Mouse (Mus musculus): ENCODE data around the gene Tat. TPM values are rescaled to one million over a fixed set of nuclear protein-coding genes. Genes with fewer than 3 reads are reported as not detected.

Tat gene
- polyA plus RNA-seq, 1 experiment from 2014 or later = not detected

DNA sequence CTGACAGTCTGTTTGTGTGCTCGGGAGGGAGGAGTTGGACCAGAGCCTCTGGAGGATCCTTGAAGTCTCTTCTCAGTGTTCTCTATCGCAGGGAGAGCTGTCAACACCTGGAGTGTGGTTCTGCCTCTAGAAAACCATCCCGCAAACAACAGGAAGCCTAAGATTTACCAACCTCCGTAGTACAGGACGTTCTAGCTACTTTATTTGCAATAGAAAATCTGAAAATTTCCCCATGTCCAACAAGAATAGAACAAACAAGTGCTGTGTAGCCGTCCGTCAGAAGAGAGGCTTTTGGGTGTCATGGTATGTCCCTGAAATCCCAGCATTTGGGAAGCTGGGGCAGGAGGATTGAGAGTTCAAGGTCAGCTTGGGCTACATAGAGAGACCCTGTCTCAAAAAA is 2.5 kb upstream of the Tat start:
- no peak overlapping the region for H3K4me3 ChIP-seq
- no peak overlapping the region for H3K27ac ChIP-seq
- 90% methylated on average over 7 of the region's 7 CpGs for WGBS
- no peak for ATAC-seq (ENCODE audit: low FRiP score, low read depth)
- peaks cover 4% of the 10 kb centered on the region; the same call in 1 of the 2 replicates for H3K4me1 ChIP-seq
- H3K27me3 ChIP-seq (replicated peaks) = no peaks in the 10 kb centered on the region
- no peak overlapping the region for H3K9ac ChIP-seq
- H3K9me3 ChIP-seq = no peaks in the 10 kb centered on the region
- H3K4me2 ChIP-seq (replicated peaks) = no peak overlapping the region
- H3K36me3 ChIP-seq = no peaks in the 10 kb centered on the region

DNA sequence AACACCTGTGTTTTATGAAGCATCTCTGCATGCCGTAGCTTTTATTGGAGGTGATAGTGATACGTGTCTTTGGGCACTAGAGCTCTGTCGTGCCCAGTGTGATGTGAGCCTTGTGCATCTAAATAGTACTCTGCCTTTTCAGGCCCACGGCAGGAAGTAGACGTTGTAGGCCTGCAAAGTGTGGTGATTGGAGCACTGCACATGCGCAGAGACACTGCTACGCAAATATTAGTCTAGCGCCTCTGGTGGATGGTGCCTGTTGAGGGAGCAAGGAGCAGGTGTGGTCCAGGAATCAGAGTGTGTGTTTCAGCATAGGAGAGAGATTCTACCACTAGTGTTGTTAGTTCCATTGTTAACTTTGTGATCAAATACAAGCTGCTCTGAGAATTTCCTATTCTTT is 1.1 kb upstream of the Tat start:
- H3K9ac ChIP-seq = no peak overlapping the region
- no peaks in the 10 kb centered on the region for H3K36me3 ChIP-seq
- 0 out of 2 replicates have a peak, but pooled peaks cover 4% of the 10 kb centered on the region for H3K4me1 ChIP-seq
- no peaks in the 10 kb centered on the region for H3K27me3 ChIP-seq (replicated peaks)
- H3K9me3 ChIP-seq = no peaks in the 10 kb centered on the region
- ATAC-seq (ENCODE audit: low FRiP score, low read depth) = no peak
- 90% methylated on average over 8 of the region's 8 CpGs for WGBS
- no peak overlapping the region for H3K27ac ChIP-seq
- H3K4me3 ChIP-seq = no peak overlapping the region
- H3K4me2 ChIP-seq (replicated peaks) = no peak overlapping the region

DNA sequence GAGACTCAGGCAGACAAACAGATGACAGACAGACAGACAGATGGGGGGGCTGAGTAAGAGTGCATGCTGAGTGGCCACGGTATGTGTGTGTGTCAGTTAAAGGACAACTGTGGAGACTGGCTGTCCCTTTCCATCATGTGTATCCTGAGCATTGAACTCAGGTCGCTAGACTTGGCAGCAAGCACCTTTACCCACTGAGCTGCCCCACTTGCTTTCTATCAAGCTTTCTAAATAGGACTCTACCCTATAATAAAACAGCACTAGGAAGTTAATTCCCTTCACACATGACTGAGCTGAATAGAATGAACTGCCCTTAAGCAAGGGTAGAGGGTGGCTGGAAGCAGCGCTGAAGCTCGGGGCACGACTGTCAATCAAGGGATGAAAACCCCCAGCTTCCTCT is 1.9 kb downstream of the Tat start:
- Histone ChIP-seq H3K4me2 (replicated peaks) (no peak overlapping the region), H3K9me3 (no peaks in the 10 kb centered on the region), H3K36me3 (no peaks in the 10 kb centered on the region), H3K4me1 (no peaks in the 10 kb centered on the region), H3K9ac (no peak overlapping the region), H3K27ac (no peak overlapping the region), H3K4me3 (no peak overlapping the region), H3K27me3 (replicated peaks) (no peaks in the 10 kb centered on the region)
- no peak for ATAC-seq (ENCODE audit: low FRiP score, low read depth)
- 74% methylated on average over 5 of the region's 5 CpGs for WGBS

DNA sequence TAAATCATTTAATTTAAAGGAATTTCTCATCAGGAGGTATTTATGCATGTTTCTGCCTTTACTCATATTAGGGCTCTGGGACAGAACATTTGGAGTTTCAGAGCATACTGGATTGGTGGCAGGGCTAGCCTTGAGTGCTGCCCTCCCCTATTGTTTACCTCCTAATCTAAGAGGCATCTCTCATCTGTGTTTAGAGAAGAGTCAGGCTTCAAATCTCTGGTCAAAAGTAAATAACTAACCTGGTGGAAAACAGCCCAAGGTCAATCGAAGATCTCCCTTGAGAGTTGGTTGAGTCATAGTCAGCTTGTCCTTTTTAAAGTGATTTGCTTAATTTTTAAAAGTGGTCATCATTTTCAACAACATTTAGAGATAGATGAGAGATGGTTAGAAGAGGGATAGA is 2.7 kb downstream of the Tat start:
- Histone ChIP-seq H3K4me1 (no peaks in the 10 kb centered on the region), H3K4me2 (replicated peaks) (no peak overlapping the region), H3K36me3 (no peaks in the 10 kb centered on the region), H3K9me3 (no peaks in the 10 kb centered on the region), H3K4me3 (no peak overlapping the region), H3K27ac (no peak overlapping the region), H3K27me3 (replicated peaks) (no peaks in the 10 kb centered on the region), H3K9ac (no peak overlapping the region)
- WGBS = 83% methylated on average over 1 of the region's 1 CpGs
- ATAC-seq (ENCODE audit: low FRiP score, low read depth) = no peak

DNA sequence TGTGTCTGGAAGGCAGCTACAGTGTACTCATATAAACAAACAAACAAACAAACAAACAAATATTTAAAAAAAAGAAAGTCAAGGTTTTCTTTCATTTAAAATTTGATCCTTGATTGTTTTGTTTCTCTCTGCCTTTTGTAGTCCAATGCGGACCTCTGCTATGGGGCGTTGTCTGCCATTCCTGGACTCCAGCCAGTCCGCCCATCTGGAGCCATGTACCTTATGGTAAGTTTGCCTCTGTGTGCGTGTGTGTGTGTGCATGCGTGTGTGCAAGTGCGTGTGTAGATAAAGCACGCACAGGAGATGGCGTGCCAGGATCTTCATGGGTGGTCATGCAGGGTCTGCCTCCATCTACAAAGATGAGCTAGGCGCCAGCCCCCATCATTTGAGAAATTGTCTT is 7.1 kb downstream of the Tat start:
- Histone ChIP-seq H3K9ac (no peak overlapping the region), H3K9me3 (no peaks in the 10 kb centered on the region), H3K27ac (no peak overlapping the region), H3K4me3 (no peak overlapping the region), H3K27me3 (replicated peaks) (no peaks in the 10 kb centered on the region), H3K4me2 (replicated peaks) (no peak overlapping the region), H3K4me1 (no peaks in the 10 kb centered on the region), H3K36me3 (no peaks in the 10 kb centered on the region)
- no peak for ATAC-seq (ENCODE audit: low FRiP score, low read depth)
- 91% methylated on average over 9 of the region's 9 CpGs for WGBS

DNA sequence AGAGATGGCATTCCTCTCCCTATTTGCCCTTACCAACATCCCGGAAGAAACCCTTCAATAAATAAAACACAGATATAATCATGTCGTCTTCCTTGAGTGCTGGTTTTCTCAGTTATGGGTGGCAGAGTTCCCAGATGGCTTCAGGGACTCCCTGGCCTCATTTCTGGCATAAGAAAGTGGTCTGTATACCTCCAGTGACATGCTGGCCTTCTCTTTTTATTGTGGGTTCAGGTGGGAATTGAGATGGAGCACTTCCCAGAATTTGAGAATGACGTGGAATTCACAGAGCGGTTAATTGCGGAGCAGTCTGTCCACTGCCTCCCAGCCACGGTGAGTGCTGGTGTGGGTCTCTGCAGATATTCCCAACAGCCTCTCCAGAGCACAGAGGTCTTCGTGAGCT is 7.8 kb downstream of the Tat start:
- WGBS = 81% methylated on average over 7 of the region's 7 CpGs
- no peaks in the 10 kb centered on the region for H3K4me1 ChIP-seq
- no peaks in the 10 kb centered on the region for H3K27me3 ChIP-seq (replicated peaks)
- no peaks in the 10 kb centered on the region for H3K9me3 ChIP-seq
- H3K4me3 ChIP-seq = no peak overlapping the region
- H3K9ac ChIP-seq = no peak overlapping the region
- ATAC-seq (ENCODE audit: low FRiP score, low read depth) = no peak
- no peak overlapping the region for H3K4me2 ChIP-seq (replicated peaks)
- H3K36me3 ChIP-seq = no peaks in the 10 kb centered on the region
- H3K27ac ChIP-seq = no peak overlapping the region

DNA sequence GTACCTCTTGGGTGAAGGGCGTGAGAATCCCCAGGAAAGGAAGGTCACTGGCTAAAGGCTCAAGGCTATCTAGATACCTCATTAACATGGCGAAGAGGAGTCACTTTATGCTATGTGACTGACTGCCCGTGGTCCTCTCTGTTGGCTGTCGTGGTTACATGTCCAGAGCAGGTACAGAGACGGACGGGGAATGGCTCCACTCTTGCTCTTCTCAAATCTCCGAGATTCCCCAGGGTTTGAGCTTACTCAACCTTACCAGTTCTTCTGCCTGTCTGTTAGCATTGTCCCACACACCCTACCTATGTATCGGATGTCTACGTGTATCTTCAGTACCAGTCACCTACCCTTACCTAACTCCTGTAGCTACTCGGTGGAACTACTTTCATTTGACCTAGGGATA is 9.7 kb downstream of the Tat start:
- no peaks in the 10 kb centered on the region for H3K27me3 ChIP-seq (replicated peaks)
- H3K9ac ChIP-seq = no peak overlapping the region
- no peaks in the 10 kb centered on the region for H3K36me3 ChIP-seq
- WGBS = 89% methylated on average over 10 of the region's 10 CpGs
- H3K4me3 ChIP-seq = no peak overlapping the region
- H3K4me2 ChIP-seq (replicated peaks) = no peak overlapping the region
- no peaks in the 10 kb centered on the region for H3K4me1 ChIP-seq
- no peaks in the 10 kb centered on the region for H3K9me3 ChIP-seq
- H3K27ac ChIP-seq = no peak overlapping the region
- ATAC-seq (ENCODE audit: low FRiP score, low read depth) = no peak

DNA sequence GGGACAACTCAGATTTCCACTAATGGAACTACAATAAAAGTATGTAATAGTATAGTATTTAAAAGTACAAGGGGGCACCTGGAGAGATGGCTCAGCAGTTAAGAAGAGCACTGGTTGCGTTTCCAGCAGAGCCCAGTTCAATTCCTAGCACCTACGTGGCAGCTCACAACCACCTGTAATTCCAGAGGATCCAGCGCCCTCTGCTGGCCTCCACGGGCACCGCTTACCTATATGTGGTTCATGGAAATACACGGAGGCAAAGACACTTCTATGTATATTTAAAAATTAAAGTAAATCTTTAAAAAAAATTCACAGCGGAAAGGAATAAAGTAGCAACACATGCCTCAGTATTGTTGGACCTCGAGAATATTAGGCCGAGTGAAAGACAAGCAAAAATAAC is 12.7 kb downstream of the Tat start:
- no peak overlapping the region for H3K4me3 ChIP-seq
- H3K27me3 ChIP-seq (replicated peaks) = no peaks in the 10 kb centered on the region
- no peaks in the 10 kb centered on the region for H3K9me3 ChIP-seq
- no peak for ATAC-seq (ENCODE audit: low FRiP score, low read depth)
- H3K4me2 ChIP-seq (replicated peaks) = no peak overlapping the region
- no peak overlapping the region for H3K9ac ChIP-seq
- WGBS = 37% methylated on average over 9 of the region's 9 CpGs
- no peak overlapping the region for H3K27ac ChIP-seq
- no peaks in the 10 kb centered on the region for H3K36me3 ChIP-seq
- peaks cover 7% of the 10 kb centered on the region; the same call in 1 of the 2 replicates for H3K4me1 ChIP-seq

DNA sequence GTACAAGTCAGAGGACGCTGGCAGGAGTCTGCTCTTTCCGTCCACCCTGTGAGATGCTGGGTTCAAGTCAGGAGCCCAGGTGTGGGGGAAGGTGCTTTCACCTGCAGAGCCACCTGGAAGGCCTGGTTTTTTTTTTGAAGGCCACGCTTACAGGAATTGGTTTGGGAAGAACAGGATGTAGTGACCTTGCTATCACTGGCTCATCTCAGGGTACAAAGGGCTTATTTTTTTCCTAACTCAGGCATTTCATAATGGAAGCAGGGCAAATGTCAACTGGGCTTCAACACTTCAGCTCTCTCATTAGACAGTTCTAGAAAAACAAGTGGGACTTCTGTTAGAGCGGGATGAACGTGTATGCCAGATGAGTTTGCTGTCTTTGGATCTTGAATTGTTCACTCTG is 14.1 kb downstream of the Tat start:
- no peak overlapping the region for H3K9ac ChIP-seq
- H3K27ac ChIP-seq = no peak overlapping the region
- no peak overlapping the region for H3K4me2 ChIP-seq (replicated peaks)
- H3K27me3 ChIP-seq (replicated peaks) = no peaks in the 10 kb centered on the region
- no peaks in the 10 kb centered on the region for H3K36me3 ChIP-seq
- WGBS = 82% methylated on average over 5 of the region's 5 CpGs
- no peak for ATAC-seq (ENCODE audit: low FRiP score, low read depth)
- no peaks in the 10 kb centered on the region for H3K9me3 ChIP-seq
- H3K4me1 ChIP-seq = peaks cover 7% of the 10 kb centered on the region; the same call in 1 of the 2 replicates
- H3K4me3 ChIP-seq = no peak overlapping the region

DNA sequence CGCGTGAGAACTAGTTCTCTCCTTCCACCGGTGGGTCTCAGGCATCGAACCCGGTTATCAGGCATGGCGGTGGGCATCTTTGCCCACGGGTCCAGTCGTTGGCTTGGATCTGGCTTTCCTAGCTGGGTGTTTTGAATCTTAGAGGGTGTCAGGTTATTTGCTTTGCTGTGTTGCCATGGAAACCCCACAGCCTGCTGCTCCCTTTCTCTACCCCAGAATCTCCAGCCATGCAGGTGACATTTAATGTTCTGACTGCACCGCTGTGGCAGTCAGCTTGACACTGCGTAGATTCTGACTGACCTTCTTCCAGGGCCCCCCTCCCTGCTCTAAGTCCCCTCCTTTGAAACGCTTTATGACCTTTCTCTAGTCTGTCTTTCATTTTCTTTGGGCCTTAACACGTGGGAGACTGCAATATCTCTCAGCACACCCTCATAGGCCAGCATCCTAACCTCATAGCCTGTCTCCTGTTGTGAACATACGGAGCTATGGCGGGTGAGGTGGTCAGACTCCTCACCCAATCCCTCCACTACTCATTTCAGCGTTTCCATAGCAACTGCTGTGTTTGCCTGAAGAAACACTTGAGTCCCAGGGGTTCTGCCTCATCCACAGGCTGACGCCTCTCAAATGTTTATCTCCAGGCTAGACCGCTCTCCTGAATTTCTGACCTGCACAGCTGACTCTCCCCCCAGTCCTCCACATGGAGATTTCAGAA is 16.2 kb downstream of the Tat start:
- Histone ChIP-seq H3K4me1 (peaks cover 7% of the 10 kb centered on the region; the same call in 1 of the 2 replicates), H3K27me3 (replicated peaks) (no peaks in the 10 kb centered on the region), H3K4me3 (no peak overlapping the region), H3K9ac (no peak overlapping the region), H3K27ac (no peak overlapping the region), H3K4me2 (replicated peaks) (no peak overlapping the region), H3K36me3 (no peaks in the 10 kb centered on the region), H3K9me3 (no peaks in the 10 kb centered on the region)
- ATAC-seq (ENCODE audit: low FRiP score, low read depth) = no peak
- 59% methylated on average over 17 of the region's 17 CpGs for WGBS

DNA sequence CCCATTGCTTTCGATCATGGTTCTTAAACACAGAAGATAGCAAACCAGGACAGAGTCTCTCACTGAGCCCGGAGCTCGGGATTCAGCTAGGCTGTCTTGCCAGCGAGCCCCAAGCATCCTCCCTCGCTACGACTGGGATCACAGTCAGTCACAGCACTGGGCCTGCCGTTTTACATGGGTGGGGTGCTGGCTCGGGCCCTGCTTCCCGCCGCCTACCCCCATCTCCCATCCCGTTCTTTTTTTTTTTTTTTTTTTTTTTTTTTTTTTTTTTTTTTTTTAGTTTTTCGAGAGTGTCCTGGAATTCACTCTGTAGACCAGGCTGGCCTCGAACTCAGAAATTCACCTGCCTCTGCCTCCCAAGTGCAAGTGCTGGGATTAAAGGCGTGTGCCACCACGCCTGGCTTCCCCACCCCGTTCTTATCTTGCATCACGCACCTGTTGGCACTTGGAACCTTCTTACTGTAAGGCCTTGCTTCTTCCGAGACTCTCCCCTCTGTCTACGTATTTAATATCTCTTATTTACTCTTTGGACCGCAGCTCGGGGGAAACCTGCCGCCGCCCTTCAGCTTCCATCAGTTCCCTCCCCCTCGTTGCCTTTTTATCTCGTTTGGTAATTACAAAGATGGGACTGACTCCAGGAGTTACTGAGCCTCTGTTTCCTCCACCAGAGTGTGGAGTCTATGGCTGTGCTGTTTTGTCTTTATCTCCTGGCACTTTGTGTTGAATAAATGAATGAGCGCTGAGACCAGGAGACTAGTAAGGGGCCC is 18.2 kb downstream of the Tat start:
- 89% methylated on average over 26 of the region's 26 CpGs for WGBS
- H3K36me3 ChIP-seq = no peaks in the 10 kb centered on the region
- H3K9ac ChIP-seq = no peak overlapping the region
- no peak for ATAC-seq (ENCODE audit: low FRiP score, low read depth)
- no peak overlapping the region for H3K4me2 ChIP-seq (replicated peaks)
- H3K4me1 ChIP-seq = peaks cover 7% of the 10 kb centered on the region; the same call in 1 of the 2 replicates
- no peaks in the 10 kb centered on the region for H3K27me3 ChIP-seq (replicated peaks)
- no peak overlapping the region for H3K4me3 ChIP-seq
- no peak overlapping the region for H3K27ac ChIP-seq
- no peaks in the 10 kb centered on the region for H3K9me3 ChIP-seq

DNA sequence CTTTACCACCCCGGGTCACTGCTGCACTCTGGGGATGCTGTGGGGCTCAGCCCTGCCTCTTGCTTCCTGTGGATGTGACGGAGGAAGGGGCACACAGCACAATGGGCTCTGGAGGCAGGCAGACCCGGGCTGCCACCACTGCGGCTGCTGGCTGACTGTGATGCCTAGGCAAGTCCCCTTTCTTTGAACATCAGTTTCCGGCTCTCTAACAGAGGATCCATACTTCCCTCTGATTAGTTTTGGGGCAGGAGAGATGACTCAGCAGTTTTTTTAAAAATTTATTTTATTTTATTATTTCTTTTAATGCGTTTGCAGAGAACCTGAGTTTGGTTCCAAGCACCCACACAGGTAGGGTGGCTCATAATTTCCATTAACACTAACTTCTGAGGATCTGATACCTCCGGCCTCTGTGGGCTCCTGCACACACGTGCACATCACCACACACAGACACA is 18.8 kb downstream of the Tat start:
- Histone ChIP-seq H3K27me3 (replicated peaks) (no peaks in the 10 kb centered on the region), H3K27ac (no peak overlapping the region), H3K9ac (no peak overlapping the region), H3K36me3 (no peaks in the 10 kb centered on the region), H3K4me3 (no peak overlapping the region), H3K4me2 (replicated peaks) (no peak overlapping the region), H3K4me1 (peaks cover 7% of the 10 kb centered on the region; the same call in 1 of the 2 replicates), H3K9me3 (no peaks in the 10 kb centered on the region)
- ATAC-seq (ENCODE audit: low FRiP score, low read depth) = no peak
- WGBS = 70% methylated on average over 8 of the region's 8 CpGs
